Mouse (Mus musculus) limb, embryonic 15.5 days (tissue): ENCODE results near the gene Wdr46. TPM values are rescaled to one million over a fixed set of nuclear protein-coding genes. Genes with fewer than 3 reads are reported as not detected.
A peak's percentile ranks its signal among the peaks of the same experiment; 100 is the strongest.

Experiments used
- ATAC-seq: fragments of 200-750 bp; cut with Nextera tagmentation; 2 replicates; pipeline ENCODE4 v1.8.0; 2017; ENCODE audit warnings: low read depth, moderate TSS enrichment; ENCODE audit not compliant: insufficient number of reproducible peaks, low FRiP score, low TSS enrichment
- H3K27ac ChIP-seq: fragments of 300-500 bp; sonication (generic); 2 replicates; pipeline ENCODE4 v1.5.1; 2015; ENCODE audit warnings: moderate library complexity, mild to moderate bottlenecking, inconsistent platforms
- H3K27me3 ChIP-seq: fragments of 300-500 bp; sonication (generic); 2 replicates; pipeline ENCODE4 v1.6.1; 2015; ENCODE audit warnings: inconsistent platforms
- H3K36me3 ChIP-seq: fragments of 300-500 bp; sonication (generic); 2 replicates; pipeline ENCODE4 v1.6.1; 2015; ENCODE audit warnings: inconsistent platforms
- H3K4me1 ChIP-seq: fragments of 300-500 bp; sonication (generic); 2 replicates; pipeline ENCODE4 v1.6.1; 2015; ENCODE audit warnings: inconsistent platforms
- H3K4me2 ChIP-seq: fragments of 300-500 bp; sonication (generic); 2 replicates; pipeline ENCODE4 v1.6.1; 2015; ENCODE audit warnings: mild to moderate bottlenecking, inconsistent platforms
- H3K4me3 ChIP-seq: fragments of 300-500 bp; sonication (generic); 2 replicates; pipeline ENCODE4 v1.5.1; 2015; ENCODE audit warnings: mild to moderate bottlenecking, inconsistent platforms
- H3K9ac ChIP-seq: fragments of 300-500 bp; sonication (generic); 2 replicates; pipeline ENCODE4 v1.6.1; 2015; ENCODE audit warnings: inconsistent platforms
- H3K9me3 ChIP-seq: fragments of 300-500 bp; sonication (generic); 2 replicates; pipeline ENCODE4 v1.6.1; 2016; ENCODE audit warnings: inconsistent platforms
- WGBS: fragments of 180-500 bp; shearing (Covaris S2); methylation state at CpG from one replicate; pipeline ENCODE4 v1.1.7; 2015; 5-methylcytosine and 5-hydroxymethylcytosine counted together
- polyA plus RNA-seq: library from polyadenylated mRNA; unstranded; fragments of >200 nt; fragmentation: Nextera tagmentation; extraction: Ambion mirVana; gene quantifications from 2 replicates; pipeline ENCODE4 v1.2.1, GENCODE M21; 2015

Gene Wdr46
- polyA plus RNA-seq, 1 experiment from 2014 or later = 31.4 TPM

GRCm38 (mm10) chr17:33913905-33914304, 26.6 kb upstream of the Wdr46 start:
- Histone ChIP-seq H3K27me3 (no peaks in the 10 kb centered on the region), H3K4me2 (no peak overlapping the region), H3K27ac (no peak overlapping the region), H3K9ac (peak overlapping the region; percentile 14; the same call in 1 of the 2 replicates), H3K36me3 (peaks cover 48% of the 10 kb centered on the region), H3K4me1 (peaks cover 64% of the 10 kb centered on the region), H3K9me3 (no peaks in the 10 kb centered on the region), H3K4me3 (no peak overlapping the region)
- no peak for ATAC-seq
- 90% methylated on average over 8 of the region's 8 CpGs for WGBS

GRCm38 (mm10) chr17:33914969-33915391, 25.5 kb upstream of the Wdr46 start:
- Histone ChIP-seq H3K27ac (peak overlapping the region; percentile 88; the same call in 1 of the 2 replicates), H3K9me3 (no peaks in the 10 kb centered on the region), H3K4me1 (peaks cover 72% of the 10 kb centered on the region), H3K4me2 (peak overlapping the region; percentile 67; the same call in 1 of the 2 replicates), H3K36me3 (peaks cover 48% of the 10 kb centered on the region), H3K4me3 (0 out of 2 replicates have a peak overlapping the region, but pooled peaks have one; percentile 53), H3K9ac (no peak overlapping the region), H3K27me3 (no peaks in the 10 kb centered on the region)
- ATAC-seq = no peak
- WGBS = 71% methylated on average over 13 of the region's 13 CpGs

GRCm38 (mm10) chr17:33915671-33916250, 24.7 kb upstream of the Wdr46 start, which contains the start of the genes Tapbp and Zbtb22:
Gene Tapbp, plus strand, starts transcription at chr17:33915899.
Gene Zbtb22, plus strand, starts transcription at chr17:33915904.
- Histone ChIP-seq H3K4me1 (peaks cover 71% of the 10 kb centered on the region), H3K9ac (peak within 1 kb of the TSS; percentile 33; the same call in 1 of the 2 replicates), H3K27ac (peak within 1 kb of the TSS; percentile 88), H3K27me3 (no peaks in the 10 kb centered on the region), H3K4me3 (peak within 1 kb of the TSS; percentile 53), H3K9me3 (no peaks in the 10 kb centered on the region), H3K4me2 (peak within 1 kb of the TSS; percentile 67), H3K36me3 (peaks cover 48% of the 10 kb centered on the region)
- WGBS = under 1% methylated on average over 29 of the region's 34 CpGs
- peak; percentile 93 for ATAC-seq

- Histone ChIP-seq H3K4me2 (peak overlapping the region; percentile 67), H3K36me3 (peaks cover 45% of the 10 kb centered on the region), H3K9ac (peak overlapping the region; percentile 33; the same call in 1 of the 2 replicates), H3K4me1 (peaks cover 72% of the 10 kb centered on the region), H3K27me3 (no peaks in the 10 kb centered on the region), H3K9me3 (no peaks in the 10 kb centered on the region), H3K27ac (peak overlapping the region; percentile 88), H3K4me3 (peak overlapping the region; percentile 53)
- whole genome bisulfite sequencing = 3% methylated on average over 16 of the region's 20 CpGs
- peak; percentile 16 for ATAC-seq
Measured at GRCm38 (mm10) chr17:33916294-33916693, 24.2 kb upstream of the Wdr46 start.

- 73% methylated on average over 31 of the region's 31 CpGs for WGBS
- H3K27me3 ChIP-seq = no peaks in the 10 kb centered on the region
- no peak overlapping the region; the same call in 1 of the 2 replicates for H3K27ac ChIP-seq
- H3K9ac ChIP-seq = no peak overlapping the region
- H3K36me3 ChIP-seq = peaks cover 38% of the 10 kb centered on the region
- peak overlapping the region; percentile 67 for H3K4me2 ChIP-seq
- peaks cover 65% of the 10 kb centered on the region for H3K4me1 ChIP-seq
- H3K9me3 ChIP-seq = no peaks in the 10 kb centered on the region
- peak overlapping the region; percentile 53 for H3K4me3 ChIP-seq
- no peak for ATAC-seq
Measured at GRCm38 (mm10) chr17:33916847-33917655, 23.4 kb upstream of the Wdr46 start.

GRCm38 (mm10) chr17:33917656-33918292, 22.7 kb upstream of the Wdr46 start:
- WGBS = 82% methylated on average over 18 of the region's 18 CpGs
- Histone ChIP-seq H3K4me2 (no peak overlapping the region), H3K4me3 (no peak overlapping the region), H3K4me1 (peaks cover 62% of the 10 kb centered on the region), H3K36me3 (peaks cover 32% of the 10 kb centered on the region), H3K9ac (no peak overlapping the region), H3K27ac (no peak overlapping the region), H3K9me3 (no peaks in the 10 kb centered on the region), H3K27me3 (no peaks in the 10 kb centered on the region)
- ATAC-seq = no peak

- H3K27me3 ChIP-seq = no peaks in the 10 kb centered on the region
- H3K9ac ChIP-seq = peak overlapping the region; percentile 54; the same call in 1 of the 2 replicates
- no peak for ATAC-seq
- 52% methylated on average over 37 of the region's 37 CpGs for WGBS
- peak overlapping the region; percentile 88 for H3K4me2 ChIP-seq
- peak overlapping the region; percentile 78 for H3K27ac ChIP-seq
- peak overlapping the region; percentile 56 for H3K4me3 ChIP-seq
- peaks cover 61% of the 10 kb centered on the region for H3K4me1 ChIP-seq
- H3K36me3 ChIP-seq = peaks cover 26% of the 10 kb centered on the region
- H3K9me3 ChIP-seq = no peaks in the 10 kb centered on the region
Measured at GRCm38 (mm10) chr17:33918293-33919203, 21.9 kb upstream of the Wdr46 start.

- no peak for ATAC-seq
- WGBS = under 1% methylated on average over 52 of the region's 52 CpGs
Measured at GRCm38 (mm10) chr17:33919351-33920281, 20.8 kb upstream of the Wdr46 start.

GRCm38 (mm10) chr17:33920282-33921097, 20.0 kb upstream of the Wdr46 start:
- peaks cover 18% of the 10 kb centered on the region for H3K36me3 ChIP-seq
- WGBS = under 1% methylated on average over 36 of the region's 36 CpGs
- peak overlapping the region; percentile 56 for H3K4me3 ChIP-seq
- H3K9ac ChIP-seq = peak overlapping the region; percentile 54
- H3K27ac ChIP-seq = peak overlapping the region; percentile 78
- no peaks in the 10 kb centered on the region for H3K27me3 ChIP-seq
- H3K4me1 ChIP-seq = peaks cover 51% of the 10 kb centered on the region
- no peaks in the 10 kb centered on the region for H3K9me3 ChIP-seq
- ATAC-seq = no peak
- H3K4me2 ChIP-seq = peak overlapping the region; percentile 88

More at GRCm38 (mm10) chr17:33919351-33920281, 20.8 kb upstream of the Wdr46 start:
- Histone ChIP-seq H3K36me3 (peaks cover 18% of the 10 kb centered on the region; the same call in 1 of the 2 replicates), H3K9me3 (no peaks in the 10 kb centered on the region), H3K9ac (peak overlapping the region; percentile 54), H3K4me3 (peak overlapping the region; percentile 56), H3K4me2 (peak overlapping the region; percentile 88), H3K4me1 (peaks cover 56% of the 10 kb centered on the region), H3K27me3 (no peaks in the 10 kb centered on the region), H3K27ac (peak overlapping the region; percentile 78)
